Mouse (Mus musculus): ENCODE results near the gene Olfr370. TPM values are rescaled to one million over a fixed set of nuclear protein-coding genes. Genes with fewer than 3 reads are reported as not detected.
"Not testable (repeated sequence)": the region's sequence is repeated elsewhere in the genome, so short reads cannot be mapped to it uniquely, and the experiment has no call there.

Gene Olfr370
- not detected for total RNA-seq (2021)
- long read RNA-seq, experiment 1: 0 reads
- long read RNA-seq, experiment 2: 0 reads

DNA sequence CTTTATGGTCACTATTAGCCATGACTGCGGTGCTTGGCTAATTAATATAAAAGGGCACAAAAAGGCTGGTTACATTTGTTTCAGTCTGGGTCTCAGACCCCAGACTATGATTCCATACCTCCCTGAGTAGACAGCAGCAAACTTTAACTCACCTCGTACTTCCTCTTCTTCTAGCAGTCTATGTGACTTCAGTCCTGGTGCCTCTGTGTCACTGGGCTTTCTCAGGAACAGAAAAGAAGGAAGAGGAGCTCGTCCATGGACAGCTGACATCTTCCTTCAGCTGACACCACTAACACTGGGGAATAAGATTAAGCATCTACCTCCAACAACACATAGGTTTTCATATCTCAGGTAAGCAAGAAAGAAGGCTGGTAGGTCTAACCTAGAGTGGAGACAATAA lies at the start of gene Olfr370:
TSS of gene Olfr370 (plus strand) at position 45 of the 400 bp plus-strand sequence.
- no peak for DNase-seq (ENCODE audit: low spot score in 2 of 2)

DNA sequence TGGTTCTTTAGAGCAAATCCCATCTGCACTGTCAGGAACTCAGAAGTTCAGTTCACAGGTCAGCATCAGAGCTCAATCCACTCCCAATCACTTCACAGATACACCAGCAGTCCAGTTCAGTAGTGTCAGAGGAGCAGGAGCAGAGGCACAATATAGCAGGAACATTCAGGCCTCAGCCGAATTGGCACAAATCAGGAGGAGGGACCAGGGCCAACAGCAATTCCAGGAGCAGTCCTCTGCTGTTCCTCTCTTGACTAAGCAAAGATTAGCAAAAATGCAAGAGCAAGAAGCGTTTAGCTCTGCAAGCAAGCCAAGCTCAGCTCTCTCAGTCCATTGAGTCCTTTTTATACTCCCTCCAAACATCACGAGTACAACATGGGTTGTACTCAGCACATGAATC lies 23.9 kb upstream of the Olfr370 start:
- no peak for DNase-seq (ENCODE audit: low spot score in 2 of 2)

DNA sequence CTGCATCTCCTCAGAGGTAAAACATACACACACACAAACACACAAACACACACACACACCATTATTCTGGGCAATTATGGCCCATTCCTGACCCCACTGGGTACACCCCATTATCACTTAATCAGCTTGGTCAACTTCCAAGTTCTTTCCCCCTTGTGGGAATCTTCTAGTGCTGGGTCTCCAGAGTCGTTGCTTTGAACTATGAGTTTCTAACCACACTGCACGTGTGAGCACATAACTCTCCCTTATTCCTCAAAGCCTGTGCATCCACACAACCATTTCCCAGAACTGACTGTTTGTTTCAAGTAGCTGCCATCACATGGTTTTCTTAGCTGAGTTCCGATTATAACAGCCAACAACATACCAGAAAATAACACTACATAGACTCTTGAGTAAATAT lies 15.1 kb upstream of the Olfr370 start:
- DNase-seq (ENCODE audit: low spot score in 2 of 2): no peak

DNA sequence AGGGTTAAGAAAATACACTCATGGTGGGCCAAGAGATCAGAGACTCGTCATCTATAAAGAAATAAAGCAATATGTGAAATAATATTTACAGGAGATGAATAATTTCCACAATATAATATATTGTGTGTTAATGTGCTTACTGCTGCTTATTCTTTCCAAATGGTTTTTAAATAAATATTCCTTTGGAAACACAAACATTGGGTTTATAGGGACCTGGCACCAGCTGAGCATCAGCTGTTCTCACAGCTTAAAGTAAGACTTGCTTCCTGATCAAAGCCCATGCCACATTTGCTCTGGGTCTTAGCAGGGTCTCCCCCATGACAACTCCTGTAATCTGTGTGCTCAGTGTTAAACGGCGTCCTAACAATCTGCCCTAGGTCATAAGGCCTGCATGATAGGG lies 14.7 kb upstream of the Olfr370 start:
- DNase-seq (ENCODE audit: low spot score in 2 of 2): not testable (repeated sequence)

DNA sequence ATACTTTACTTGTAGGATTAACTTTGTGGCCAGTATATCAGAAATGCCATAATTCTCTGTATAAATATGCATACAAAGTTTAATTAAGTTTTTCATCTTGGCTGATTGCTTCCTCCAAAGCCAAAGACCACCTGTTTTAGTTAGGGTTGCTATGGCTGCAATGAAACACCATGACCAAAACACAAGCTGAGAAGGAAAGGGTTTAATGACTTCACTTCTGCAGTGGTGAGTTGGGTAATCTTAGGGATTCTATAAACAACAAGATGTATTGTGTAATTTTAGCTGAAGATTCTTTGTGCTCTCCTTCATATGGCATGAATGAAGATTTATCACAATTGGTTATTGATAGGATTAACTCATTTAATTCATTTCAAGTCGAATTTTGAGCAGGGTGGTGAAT lies 14.3 kb upstream of the Olfr370 start:
- no peak for DNase-seq (ENCODE audit: low spot score in 2 of 2)

DNA sequence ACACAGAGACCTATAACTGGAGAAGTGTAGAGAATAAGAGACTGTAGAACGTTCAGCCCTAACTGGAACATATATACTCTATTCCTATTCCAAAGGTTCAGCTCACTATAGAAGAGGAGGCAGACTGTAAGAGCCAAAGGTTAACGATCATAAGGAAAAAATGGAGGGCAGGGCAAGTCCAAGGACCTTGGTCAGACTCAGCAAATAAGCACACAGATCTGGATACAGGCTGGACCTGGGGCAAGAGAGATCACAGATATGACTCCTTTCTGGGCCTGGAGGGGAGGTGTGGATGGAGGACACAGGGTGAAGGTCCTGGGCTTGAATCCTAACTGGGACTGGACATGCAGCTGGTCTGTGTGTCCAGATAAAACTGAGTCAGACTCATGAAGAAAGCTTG lies 778 bp upstream of the Olfr370 start:
- DNase-seq (ENCODE audit: low spot score in 2 of 2): no peak

DNA sequence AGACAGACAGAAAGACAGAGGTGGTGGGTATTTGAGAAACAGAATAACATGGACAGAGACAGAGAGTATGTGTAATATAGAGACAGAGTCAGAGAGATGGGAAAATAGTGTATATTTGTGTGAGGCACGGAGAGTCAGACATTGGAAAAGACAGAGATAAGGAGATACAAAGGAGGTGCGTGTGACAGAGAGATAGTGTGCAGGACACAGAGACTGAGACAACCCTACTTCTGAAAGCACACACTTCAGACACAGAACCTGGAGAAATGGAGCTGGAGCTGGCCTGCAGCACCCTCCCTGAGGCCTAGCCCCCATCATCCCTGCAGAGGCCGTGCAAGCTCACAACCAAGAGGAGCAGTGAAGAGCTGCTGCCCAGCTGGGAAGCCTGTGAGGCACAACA lies 27.1 kb downstream of the Olfr370 start:
- no peak for DNase-seq (ENCODE audit: low spot score in 2 of 2)

DNA sequence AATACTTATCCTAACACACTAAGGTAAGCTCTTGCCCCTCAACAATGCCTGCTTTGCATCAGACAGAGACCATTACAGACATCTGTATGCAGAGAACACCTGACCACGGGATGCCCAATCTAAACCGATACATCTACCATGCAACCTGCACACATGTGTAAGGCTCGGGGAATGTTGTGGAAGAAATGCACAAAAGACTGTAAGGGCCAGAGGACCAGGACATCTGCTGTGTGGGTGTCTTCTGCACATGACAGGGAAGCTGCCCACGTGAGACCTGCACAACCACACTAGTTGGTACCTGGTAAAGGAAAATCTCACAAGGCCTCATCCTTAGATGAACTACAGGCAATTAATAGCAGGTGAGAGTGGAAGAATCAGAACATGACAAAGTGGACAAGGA lies 27.7 kb downstream of the Olfr370 start:
- DNase-seq (ENCODE audit: low spot score in 2 of 2): no peak

DNA sequence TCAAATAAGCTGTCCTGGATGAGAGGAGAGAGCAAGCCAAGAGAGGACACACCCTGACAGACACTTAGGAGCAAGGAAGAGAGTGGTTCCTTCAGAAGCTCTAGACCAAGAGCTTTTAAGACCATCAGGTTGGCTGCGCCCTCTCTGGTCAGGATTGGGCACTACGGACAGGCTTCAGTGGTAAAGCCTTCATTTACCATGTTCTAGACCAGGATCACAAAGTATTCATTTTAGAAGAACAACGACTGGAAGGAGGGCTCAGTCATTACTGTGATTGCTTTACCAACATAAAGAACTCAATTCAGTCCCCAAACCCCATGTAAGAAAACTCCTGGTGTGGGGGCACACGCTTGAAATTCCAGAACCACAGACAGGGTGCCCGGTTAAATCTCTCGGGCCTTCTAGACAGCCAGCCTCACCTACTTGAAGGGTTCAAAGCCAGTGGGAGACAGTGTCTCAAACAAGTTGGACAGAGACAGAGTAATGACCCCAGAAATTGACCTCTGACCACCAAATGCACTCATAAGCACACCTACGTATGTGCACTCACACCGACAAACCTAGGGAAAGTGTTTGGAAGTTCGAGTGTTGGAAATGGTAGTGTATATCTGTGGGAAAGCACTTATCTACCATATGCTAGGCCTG lies 30.3 kb downstream of the Olfr370 start:
- no peak for DNase-seq (ENCODE audit: low spot score in 2 of 2)

DNA sequence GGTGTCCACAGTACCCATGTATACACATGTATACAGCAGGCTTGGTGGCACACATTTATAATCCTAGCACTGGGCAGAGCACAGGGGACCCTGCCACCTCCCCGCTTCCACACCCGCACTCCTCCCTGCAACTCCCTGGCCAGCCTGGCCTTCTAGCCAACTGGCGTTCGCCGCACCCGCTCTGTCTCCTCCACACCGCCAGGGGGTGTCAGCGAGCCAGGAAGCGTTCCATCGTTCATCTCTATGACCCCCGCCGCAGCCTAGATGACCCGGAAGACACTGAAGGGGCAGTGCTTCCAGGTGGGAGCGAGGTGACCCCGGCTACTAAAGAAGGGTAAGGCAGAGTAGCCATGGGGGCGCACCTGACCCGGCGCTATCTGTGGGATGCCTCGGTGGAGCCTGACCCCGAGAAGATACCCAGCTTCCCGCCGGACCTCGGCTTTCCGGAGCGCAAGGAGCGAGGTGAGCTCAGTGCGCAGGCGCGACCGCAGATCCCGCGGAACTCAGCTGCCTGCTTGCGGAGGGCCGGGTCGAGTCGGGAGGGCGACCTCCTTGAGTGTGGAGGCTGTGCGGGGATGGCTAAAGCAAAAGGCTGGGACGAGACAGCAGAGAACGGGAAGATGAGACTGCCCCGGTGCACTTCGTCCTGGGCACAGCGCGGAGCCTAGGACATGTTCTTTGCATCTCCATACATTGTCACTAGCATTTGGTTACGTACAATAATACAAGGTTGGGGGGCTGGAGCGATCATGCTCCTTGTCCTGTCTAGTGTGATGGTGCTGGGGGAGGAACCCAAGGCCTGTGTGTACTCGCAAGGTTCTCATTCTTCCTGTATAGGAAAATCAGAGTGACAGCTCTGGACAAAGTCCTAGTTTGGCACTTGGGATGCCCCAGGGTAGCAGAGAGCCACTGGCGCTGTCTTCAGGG lies 31.2 kb downstream of the Olfr370 start, which contains the start of gene Ndufb7:
TSS of gene Ndufb7 (plus strand) at position 203 of the 927 bp plus-strand sequence.
- DNase-seq (ENCODE audit: low spot score in 2 of 2): peak; percentile 92 to 97

DNA sequence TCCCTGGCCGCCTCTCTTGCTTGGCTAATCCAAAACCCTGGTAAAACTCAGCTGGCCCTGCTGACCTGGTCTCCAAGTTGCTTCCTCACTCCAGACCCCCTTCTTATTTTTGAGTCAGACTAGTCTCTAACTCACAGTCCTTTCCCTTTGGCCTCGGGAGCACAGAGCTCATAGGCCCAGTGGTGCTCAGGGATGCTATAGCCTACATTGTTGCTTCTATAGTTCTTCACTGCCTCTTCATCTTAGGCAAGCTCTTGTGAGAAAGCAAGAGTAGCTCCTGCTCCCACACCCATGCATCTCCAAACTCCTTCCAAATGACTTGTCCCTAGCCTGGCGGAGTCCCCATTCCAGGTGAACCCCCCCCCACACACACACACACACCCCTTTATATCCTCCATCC lies 32.1 kb downstream of the Olfr370 start:
- no peak for DNase-seq (ENCODE audit: low spot score in 2 of 2)

DNA sequence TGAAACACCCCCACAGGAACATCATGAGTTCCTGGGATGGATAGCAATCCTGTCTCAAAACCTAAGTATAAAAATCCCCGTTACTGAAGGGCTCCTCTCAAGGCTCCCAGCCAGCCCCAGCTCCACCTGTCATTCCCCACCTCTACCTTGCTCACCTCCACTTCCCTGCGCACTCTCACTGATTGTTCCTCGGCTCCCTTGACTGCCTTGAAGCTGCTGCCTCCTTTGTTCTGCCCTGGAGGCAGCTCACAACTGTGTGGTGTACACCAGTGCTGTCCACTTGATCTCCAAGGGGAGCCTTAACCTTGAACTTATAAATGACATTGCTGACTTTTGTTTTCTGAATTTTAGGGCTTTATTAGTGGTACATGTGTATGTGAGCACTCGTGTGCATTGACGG lies 32.5 kb downstream of the Olfr370 start:
- no peak for DNase-seq (ENCODE audit: low spot score in 2 of 2)

DNA sequence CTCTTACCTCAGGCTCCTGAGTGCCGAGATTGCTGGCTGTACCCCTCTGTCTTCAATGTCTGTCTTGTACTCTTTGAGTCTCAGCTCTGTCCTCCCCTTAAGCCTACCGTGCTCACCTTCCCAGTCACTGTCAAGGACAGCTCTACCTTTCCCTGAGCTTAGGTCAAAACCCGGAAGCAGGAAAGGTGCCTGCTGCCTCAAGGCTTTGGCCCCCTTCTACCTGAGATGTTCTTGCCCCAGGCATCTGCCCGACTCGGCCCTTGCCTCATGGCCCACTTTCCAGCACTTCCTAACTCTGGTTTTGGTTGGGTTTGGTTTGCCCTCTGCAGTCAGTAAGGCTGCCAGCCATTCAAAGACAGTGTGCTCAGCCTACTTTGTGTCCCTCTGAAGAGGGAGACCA lies 33.2 kb downstream of the Olfr370 start:
- no peak for DNase-seq (ENCODE audit: low spot score in 2 of 2)

DNA sequence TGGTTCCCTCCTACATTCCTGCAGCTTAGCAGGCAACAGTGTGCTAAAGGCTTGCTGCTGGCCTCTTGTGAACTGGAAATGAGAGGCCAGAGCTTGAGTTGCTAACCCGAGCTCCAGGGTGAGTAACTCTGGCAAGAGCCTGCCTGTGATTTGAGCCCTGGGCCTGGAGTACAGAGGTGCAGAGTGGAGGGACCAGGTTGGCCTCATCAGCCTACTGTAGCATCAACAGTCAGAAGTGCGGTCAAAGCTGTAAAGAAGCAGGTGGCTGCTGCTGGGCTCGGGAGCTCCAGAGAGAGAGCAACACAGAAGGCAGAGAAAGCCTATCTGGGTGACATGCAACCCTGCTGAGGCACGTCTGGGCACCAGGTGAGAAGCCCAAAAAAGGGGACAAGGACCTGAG lies 33.6 kb downstream of the Olfr370 start:
- no peak for DNase-seq (ENCODE audit: low spot score in 2 of 2)

DNA sequence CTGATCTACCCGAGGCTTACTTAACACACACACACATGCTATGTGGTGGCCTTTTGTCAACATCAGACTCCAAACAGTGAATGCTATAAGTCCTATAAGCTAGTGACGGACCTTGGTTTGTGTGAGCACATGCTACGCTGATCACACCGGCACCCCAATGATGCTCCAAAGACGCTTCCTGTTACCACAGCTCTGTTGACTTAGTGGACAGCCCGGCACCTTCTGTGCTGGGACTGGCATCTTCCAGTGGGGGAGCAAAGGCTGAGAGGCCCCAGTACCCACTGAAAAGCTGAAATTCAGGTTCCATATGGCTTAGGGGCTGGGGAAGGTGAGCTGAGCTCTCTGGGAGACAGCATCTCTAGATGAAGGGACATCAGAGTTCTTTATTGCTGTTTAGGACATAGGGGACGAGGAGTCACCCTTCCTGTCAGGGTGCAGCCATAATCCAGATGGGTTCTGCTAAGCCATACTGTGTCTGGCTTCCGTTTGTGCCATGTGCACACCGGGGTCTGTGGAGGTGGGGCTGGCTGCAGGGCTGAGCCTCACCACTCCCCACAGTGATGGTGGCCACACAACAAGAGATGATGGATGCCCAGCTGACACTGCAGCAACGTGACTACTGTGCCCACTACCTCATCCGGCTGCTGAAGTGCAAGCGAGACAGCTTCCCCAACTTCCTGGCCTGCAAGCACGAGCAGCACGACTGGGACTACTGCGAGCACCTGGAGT lies 34.9 kb downstream of the Olfr370 start:
- no peak for DNase-seq (ENCODE audit: low spot score in 2 of 2)

DNA sequence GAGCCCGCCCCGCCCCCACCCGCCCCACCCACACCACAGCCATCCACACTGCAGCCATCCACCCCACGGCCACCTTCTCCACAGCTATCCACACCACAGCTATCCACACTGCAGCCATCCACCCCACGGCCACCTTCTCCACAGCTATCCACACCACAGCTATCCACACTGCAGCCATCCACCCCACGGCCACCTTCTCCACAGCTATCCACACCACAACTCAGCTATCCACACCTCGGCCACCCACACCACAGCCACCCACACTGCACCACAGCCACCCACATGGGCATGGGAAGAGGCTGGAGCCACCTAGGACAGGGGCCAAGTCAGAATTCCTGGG lies 35.4 kb downstream of the Olfr370 start:
- DNase-seq (ENCODE audit: low spot score in 2 of 2): not testable (repeated sequence)

DNA sequence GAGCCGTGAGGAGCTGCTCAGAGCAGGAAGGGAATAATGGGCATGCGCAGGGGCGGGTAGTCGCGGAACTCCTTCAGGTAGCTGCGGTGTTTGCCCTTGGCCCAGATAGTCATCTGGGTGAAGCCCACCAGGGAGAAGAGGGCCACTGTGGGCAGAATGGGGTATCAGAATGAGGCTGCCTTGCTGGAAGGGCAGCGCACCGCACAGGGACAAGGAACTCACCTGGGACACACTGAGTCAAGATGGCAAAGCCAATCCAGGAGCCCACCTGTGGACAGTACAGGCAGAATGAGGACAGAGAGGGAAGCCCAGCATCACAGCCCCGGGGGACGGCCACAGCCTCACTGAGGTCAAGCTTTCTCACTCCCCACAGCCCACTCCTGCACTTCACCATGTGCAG lies 36.2 kb downstream of the Olfr370 start:
- DNase-seq (ENCODE audit: low spot score in 2 of 2): no peak

DNA sequence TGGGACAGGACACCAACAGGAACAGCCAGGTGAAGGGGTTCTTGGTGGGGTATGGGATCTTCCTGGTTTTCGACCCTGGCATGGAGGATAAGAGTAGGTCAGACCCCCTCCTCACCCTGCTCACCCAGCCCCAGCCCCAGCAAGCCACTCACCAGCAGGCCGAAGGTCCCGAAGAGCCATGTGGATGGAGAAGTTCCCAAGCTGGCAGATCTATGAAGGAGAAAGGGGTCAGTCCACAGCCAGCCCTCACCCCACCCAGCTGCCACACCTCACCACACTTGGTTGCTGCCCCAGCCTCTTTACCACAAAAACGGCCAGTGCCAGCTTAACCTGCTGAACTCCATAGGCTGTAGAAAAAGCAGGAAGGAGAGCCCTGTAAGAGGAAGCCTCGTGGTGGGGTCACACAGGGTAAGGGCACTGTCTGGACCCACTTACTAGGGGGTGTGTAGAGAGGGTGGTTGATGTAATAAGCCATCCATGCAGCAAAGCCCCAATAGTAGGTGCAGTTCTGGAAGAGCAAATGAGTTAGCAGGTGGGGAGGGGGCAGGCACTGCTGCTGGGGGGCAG lies 36.7 kb downstream of the Olfr370 start:
- no peak for DNase-seq (ENCODE audit: low spot score in 2 of 2)

DNA sequence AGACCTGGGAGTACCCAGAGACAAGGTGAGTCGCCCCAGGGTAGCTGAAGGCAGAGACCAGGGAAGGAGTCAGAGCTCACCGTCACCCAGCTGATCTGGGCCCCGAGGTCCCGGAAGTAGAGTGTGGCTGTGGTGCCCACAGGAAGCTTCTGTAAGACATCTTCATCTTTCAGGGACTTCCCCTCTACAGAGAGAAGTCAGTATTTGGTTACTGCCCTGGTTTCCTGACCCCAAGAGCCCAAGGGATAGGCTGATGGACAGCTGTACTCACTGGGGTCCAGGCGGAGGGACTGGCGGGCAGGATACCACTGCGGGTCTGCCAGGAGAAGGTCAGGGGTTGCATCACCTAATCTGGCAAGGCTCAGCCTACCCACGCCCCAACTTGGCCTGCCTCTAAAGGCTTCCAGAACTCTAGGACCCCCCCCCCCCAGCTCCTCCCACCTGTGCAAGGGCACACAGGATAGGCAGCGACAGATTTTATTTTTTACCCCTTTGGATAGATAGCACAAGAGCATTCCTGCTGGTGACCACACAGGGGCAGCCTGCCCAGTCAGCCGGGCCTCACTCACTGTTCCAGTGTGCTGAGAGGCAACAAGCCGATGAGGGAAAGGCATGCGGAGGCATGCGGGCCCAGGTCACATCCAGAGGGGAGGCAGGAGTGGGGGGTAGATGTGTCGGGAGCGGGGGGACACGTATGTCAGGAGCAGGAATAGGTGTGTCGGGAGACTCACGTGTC lies 37.7 kb downstream of the Olfr370 start:
- DNase-seq (ENCODE audit: low spot score in 2 of 2): no peak

DNA sequence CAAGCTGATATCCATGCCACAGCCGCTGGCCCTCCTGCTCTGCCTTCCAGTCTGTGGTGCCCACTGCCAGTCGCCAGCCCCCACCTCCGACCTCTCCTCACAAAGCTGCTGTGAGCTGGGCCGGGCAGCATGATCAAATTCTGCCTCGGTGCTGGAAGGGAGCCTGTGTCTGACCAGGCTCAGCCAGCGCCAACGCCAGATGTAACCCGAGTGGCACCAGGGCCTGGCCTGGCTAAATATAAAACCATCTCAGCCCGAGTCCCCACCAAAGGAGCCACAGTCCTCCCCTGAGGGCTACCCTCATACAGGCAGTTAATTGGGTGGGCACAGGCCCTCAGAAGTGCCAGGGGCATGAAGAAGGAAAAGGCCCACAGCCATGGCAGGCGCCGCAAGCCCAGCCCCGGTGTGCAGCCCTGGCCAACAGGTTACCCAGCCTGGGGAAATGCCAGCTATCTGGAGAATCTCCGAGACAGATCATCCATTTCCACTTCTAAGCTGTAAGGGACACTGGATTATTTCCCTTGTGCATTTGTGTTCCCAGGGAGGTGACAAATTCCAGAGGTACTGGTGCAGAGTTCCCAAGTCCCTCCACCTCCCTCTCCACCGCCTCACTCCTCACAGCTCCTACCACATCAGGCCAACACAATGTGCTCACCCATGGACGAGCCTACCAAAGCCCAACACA lies 39.2 kb downstream of the Olfr370 start:
- peak in 1 of 2 experiments; percentile 2 for DNase-seq (ENCODE audit: low spot score in 2 of 2)

All from adrenal gland, postnatal 4 days (tissue).